Mouse (Mus musculus): ENCODE results near the gene Psmb3. TPM values are rescaled to one million over a fixed set of nuclear protein-coding genes. Genes with fewer than 3 reads are reported as not detected.
"Not testable (repeated sequence)": the region's sequence is repeated elsewhere in the genome, so short reads cannot be mapped to it uniquely, and the experiment has no call there.

Psmb3 gene
- total and polyA plus RNA-seq, 2 experiments from 2014 or later = 449 to 473 TPM

- Histone ChIP-seq H3K36me3 (ENCODE audit: insufficient read depth, low read length) (no peaks in the 10 kb centered on the region), H3K9me3 (ENCODE audit: low read length) (no peaks in the 10 kb centered on the region), H3K9ac (replicated peaks; ENCODE audit: low read length, poor library complexity, severe bottlenecking) (peak within 1 kb of the TSS; percentile 98), H3K4me3 (ENCODE audit: low read depth, low read length) (peak within 1 kb of the TSS; percentile 83), H3K4me1 (ENCODE audit: insufficient read depth, low read length) (peaks cover 30% of the 10 kb centered on the region), H3K27ac (ENCODE audit: low read depth, low read length) (peak within 1 kb of the TSS; percentile 98), H3K27me3 (ENCODE audit: insufficient read depth, low read length) (no peaks in the 10 kb centered on the region), H3K4me2 (ENCODE audit: low read depth, low read length, poor library complexity, severe bottlenecking) (peak within 1 kb of the TSS; percentile 83)
- under 1% methylated on average over 81 of the region's 85 CpGs for WGBS
- DNase-seq (ENCODE audit: low spot score) (peak; percentile 84), ATAC-seq (ENCODE audit: low FRiP score) (no peak)
- TF ChIP-seq CTCF (IDR thresholded peaks at IDR 0.05) = no peak
Observed at GRCm38 (mm10) chr11:97700003-97700745, 3.0 kb upstream of the Psmb3 start, which contains the start of gene Pcgf2. Gene Pcgf2, minus strand, starts transcription at chr11:97700497.

DNA sequence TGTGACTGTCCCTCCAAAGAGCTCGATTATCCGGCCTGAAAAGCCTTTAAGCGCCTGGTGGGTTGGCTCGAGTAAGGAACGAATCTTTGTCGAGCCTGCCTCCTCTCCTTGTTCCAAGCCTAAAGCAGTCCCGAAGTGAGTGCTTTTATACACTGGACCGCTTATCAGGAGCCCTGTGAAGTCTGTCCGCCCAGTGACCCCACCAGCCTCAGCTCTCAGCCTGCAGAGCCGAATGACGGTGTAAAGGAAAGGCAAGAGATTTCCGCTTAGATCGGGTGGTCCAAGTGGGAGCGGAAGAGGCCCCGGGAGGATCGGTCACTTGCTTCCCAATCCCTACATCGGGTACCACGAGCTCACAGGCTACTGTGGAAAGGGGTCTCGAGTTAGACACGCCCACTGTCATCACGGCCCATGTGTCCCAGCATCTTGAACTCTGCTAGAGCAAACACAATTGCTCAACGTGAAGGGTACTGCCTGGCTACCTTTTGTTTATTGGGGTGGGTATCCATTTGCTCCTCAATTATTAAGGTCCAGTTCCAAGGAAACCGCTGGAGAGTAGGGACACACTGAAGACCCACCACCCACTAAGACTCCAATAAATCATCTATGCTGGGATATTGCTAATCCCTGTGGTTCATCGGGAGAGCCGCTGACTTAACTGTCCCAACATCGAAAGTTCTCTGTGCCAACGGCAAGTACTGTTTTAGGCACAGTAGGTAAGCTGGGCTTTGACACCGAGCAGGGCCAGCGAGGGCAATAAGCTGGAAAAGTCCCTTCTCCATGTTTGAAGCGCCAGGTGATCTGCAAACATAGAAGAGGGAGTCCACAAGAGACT lies 2.2 kb upstream of the Psmb3 start:
- no peak for ATAC-seq (ENCODE audit: low FRiP score)
- Histone ChIP-seq H3K9me3 (ENCODE audit: low read length) (no peaks in the 10 kb centered on the region), H3K9ac (replicated peaks; ENCODE audit: low read length, poor library complexity, severe bottlenecking) (peak overlapping the region; percentile 98), H3K27me3 (ENCODE audit: insufficient read depth, low read length) (no peaks in the 10 kb centered on the region), H3K4me1 (ENCODE audit: insufficient read depth, low read length) (peaks cover 23% of the 10 kb centered on the region), H3K36me3 (ENCODE audit: insufficient read depth, low read length) (peaks cover under 1% of the 10 kb centered on the region; the same call in 1 of the 2 replicates), H3K27ac (ENCODE audit: low read depth, low read length) (peak overlapping the region; percentile 98), H3K4me2 (ENCODE audit: low read depth, low read length, poor library complexity, severe bottlenecking) (peak overlapping the region; percentile 83), H3K4me3 (ENCODE audit: low read depth, low read length) (peak overlapping the region; percentile 83)
- no peak for TF ChIP-seq CTCF (IDR thresholded peaks at IDR 0.05)
- 18% methylated on average over 30 of the region's 30 CpGs for WGBS
- peak; percentile 44 for DNase-seq (ENCODE audit: low spot score)

DNA sequence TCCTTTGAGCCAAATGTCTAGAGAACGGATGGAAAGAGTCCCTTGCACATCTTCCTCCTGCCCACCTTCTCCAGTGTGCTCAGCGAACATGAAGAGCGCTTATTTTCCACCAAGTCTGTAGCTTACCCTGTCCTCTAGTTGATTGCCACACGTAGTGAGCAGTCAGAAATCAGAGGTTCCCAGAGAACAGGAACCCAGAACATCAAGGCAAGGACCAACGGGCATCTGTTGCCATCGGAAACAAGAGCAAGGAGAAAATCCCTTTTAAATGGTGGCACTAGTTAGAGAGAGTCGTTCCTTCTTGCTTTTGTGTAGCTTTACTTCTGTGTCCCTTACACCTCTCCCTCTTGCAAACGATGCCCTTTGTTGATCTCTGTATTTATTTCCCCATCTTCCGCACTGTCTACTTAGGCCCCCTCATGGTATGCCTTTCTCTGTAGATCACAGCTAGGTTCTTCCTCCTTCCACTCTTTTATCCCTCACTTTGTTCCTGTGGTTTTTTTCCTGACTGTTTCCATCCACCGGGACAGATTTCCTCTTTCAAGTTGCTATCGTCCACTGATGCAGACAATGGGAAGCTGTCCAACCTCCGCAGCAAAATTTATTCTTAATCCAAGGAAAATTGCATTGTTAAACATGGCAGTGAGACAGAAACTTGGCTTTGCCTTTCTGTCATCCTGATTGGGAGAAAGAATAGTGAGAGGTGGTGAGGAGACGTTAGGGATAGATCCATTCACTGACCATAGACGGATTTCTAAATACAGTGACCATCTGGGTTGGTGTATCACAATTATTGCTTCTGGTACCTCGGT lies 1.4 kb upstream of the Psmb3 start:
- ATAC-seq (ENCODE audit: low FRiP score) = no peak
- Histone ChIP-seq H3K9ac (replicated peaks; ENCODE audit: low read length, poor library complexity, severe bottlenecking) (0 out of 2 replicates have a peak overlapping the region, but pooled peaks have one; percentile 4), H3K9me3 (ENCODE audit: low read length) (no peaks in the 10 kb centered on the region), H3K4me2 (ENCODE audit: low read depth, low read length, poor library complexity, severe bottlenecking) (peak overlapping the region; percentile 83), H3K4me3 (ENCODE audit: low read depth, low read length) (peak overlapping the region; percentile 83; the same call in 1 of the 2 replicates), H3K27me3 (ENCODE audit: insufficient read depth, low read length) (no peaks in the 10 kb centered on the region), H3K27ac (ENCODE audit: low read depth, low read length) (peak overlapping the region; percentile 81), H3K36me3 (ENCODE audit: insufficient read depth, low read length) (peaks cover 9% of the 10 kb centered on the region), H3K4me1 (ENCODE audit: insufficient read depth, low read length) (peaks cover 15% of the 10 kb centered on the region)
- DNase-seq (ENCODE audit: low spot score) = no peak
- WGBS = 40% methylated on average over 15 of the region's 15 CpGs
- no peak for TF ChIP-seq CTCF (IDR thresholded peaks at IDR 0.05)

DNA sequence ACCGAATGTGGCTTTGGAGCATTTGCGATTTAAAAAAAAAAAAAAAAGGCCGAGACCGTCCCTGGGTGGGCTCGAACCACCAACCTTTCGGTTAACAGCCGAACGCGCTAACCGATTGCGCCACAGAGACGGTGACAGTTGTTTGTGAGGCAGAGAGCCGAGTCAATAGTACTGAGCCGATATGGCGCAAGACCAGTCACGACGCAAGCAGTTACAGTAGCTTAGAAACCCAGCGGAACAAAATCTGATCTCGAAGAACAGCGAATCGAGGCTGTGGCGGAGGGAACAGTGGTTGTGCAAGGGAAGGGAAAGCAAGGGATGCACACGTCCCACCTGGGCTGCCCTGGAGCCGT lies 830 bp upstream of the Psmb3 start:
- Histone ChIP-seq H3K4me3 (ENCODE audit: low read depth, low read length) (peak overlapping the region; percentile 73), H3K9me3 (ENCODE audit: low read length) (no peaks in the 10 kb centered on the region), H3K27me3 (ENCODE audit: insufficient read depth, low read length) (no peaks in the 10 kb centered on the region), H3K4me1 (ENCODE audit: insufficient read depth, low read length) (peaks cover 14% of the 10 kb centered on the region), H3K4me2 (ENCODE audit: low read depth, low read length, poor library complexity, severe bottlenecking) (peak overlapping the region; percentile 83), H3K27ac (ENCODE audit: low read depth, low read length) (peak overlapping the region; percentile 81), H3K9ac (replicated peaks; ENCODE audit: low read length, poor library complexity, severe bottlenecking) (peak overlapping the region; percentile 70), H3K36me3 (ENCODE audit: insufficient read depth, low read length) (peaks cover 15% of the 10 kb centered on the region)
- DNase-seq (ENCODE audit: low spot score) (peak; percentile 87), ATAC-seq (ENCODE audit: low FRiP score) (peak; percentile 38; the same call in 1 of the 2 replicates)
- TF ChIP-seq CTCF (IDR thresholded peaks at IDR 0.05) = no peak
- WGBS = under 1% methylated on average over 24 of the region's 24 CpGs

DNA sequence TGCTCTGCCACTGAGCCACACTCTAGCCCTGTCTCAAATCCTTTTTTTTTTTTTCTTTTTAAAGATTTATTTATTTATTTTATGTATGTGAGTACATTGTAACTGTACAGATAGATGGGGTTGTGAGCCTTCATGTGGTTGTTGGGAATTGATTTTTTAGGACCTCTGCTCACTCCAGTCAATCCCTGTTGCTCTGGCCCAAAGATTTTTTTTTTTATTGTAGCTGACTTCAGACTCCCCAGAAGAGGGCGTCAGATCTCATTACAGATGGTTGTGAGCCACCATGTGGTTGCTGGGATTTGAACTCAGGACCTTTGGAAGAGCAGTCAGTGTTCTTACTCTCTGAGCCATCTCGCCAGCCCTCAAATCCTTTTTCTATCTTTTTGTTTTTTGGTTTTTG lies 6.9 kb downstream of the Psmb3 start:
- ATAC-seq (ENCODE audit: low FRiP score) = not testable (repeated sequence)

More for the DNA sequence above, 6.9 kb downstream of the Psmb3 start:
- H3K27ac ChIP-seq (ENCODE audit: low read depth, low read length); H3K4me1 ChIP-seq (ENCODE audit: insufficient read depth, low read length); H3K9ac ChIP-seq (replicated peaks; ENCODE audit: low read length, poor library complexity, severe bottlenecking); H3K27me3 ChIP-seq (ENCODE audit: insufficient read depth, low read length); DNase-seq (ENCODE audit: low spot score); H3K4me3 ChIP-seq (ENCODE audit: low read depth, low read length); H3K9me3 ChIP-seq (ENCODE audit: low read length); H3K4me2 ChIP-seq (ENCODE audit: low read depth, low read length, poor library complexity, severe bottlenecking): not testable (repeated sequence)
- 82% methylated on average over 2 of the region's 2 CpGs for WGBS
- peaks cover 42% of the 10 kb centered on the region for H3K36me3 ChIP-seq (ENCODE audit: insufficient read depth, low read length)
